Comparison of ENCODE assay signal across 22 mouse cellular contexts in genomic region chr12:119146031-119146430, GRCm38 (mm10).
A peak's percentile ranks its signal among the peaks of the same experiment; 100 is the strongest.
DNase-seq lines count a peak whose midpoint lies in the region; ATAC-seq and TF ChIP-seq lines count a peak whose summit lies in the region.
"Had no signal": no experiment of that assay in that cellular context is flagged by ENCODE, and none has a peak within 500 bp of the region (broad histone marks: within the 10 kb centered on the region; RNA-seq: fewer than 3 reads in every experiment).

No protein-coding gene starts in this region.

- 47% methylated on average over 1 of the region's 1 CpGs for WGBS in lung, embryonic 14.5 days
- 55% methylated on average over 1 of the region's 1 CpGs for WGBS in stomach, embryonic 14.5 days
- 43% methylated on average over 1 of the region's 1 CpGs for WGBS in stomach, postnatal 0 days
- 49% methylated on average over 1 of the region's 1 CpGs for WGBS in stomach, embryonic 15.5 days
- 63% methylated on average over 1 of the region's 1 CpGs for WGBS in stomach, embryonic 16.5 days
- 98% methylated on average over 1 of the region's 1 CpGs for WGBS in thymus, adult 2 months

- H3K36me3 ChIP-seq in lung, embryonic 14.5 days (ENCODE audit: insufficient read depth): no peaks in the 10 kb centered on the region
- no peaks in the 10 kb centered on the region for H3K36me3 ChIP-seq in stomach, embryonic 14.5 days (ENCODE audit: control insufficient read depth, insufficient read depth, low read length)
- H3K36me3 ChIP-seq in stomach, postnatal 0 days (ENCODE audit: control insufficient read depth, insufficient read depth, low read length): no peaks in the 10 kb centered on the region
- no peaks in the 10 kb centered on the region for H3K36me3 ChIP-seq in stomach, embryonic 15.5 days
- H3K36me3 ChIP-seq in stomach, embryonic 16.5 days (ENCODE audit: control insufficient read depth, insufficient read depth, low read length): no peaks in the 10 kb centered on the region
- H3K36me3 ChIP-seq in thymus, adult 2 months (ENCODE audit: control insufficient read depth, insufficient read depth, low read length): no peaks in the 10 kb centered on the region
- H3K36me3 ChIP-seq: G1E had no signal

- H3K27ac ChIP-seq in lung, embryonic 14.5 days (ENCODE audit: low read depth): no peak overlapping the region
- H3K27ac ChIP-seq in stomach, embryonic 14.5 days (ENCODE audit: low read length): no peak overlapping the region
- no peak overlapping the region for H3K27ac ChIP-seq in stomach, postnatal 0 days (replicated peaks)
- H3K27ac ChIP-seq in stomach, embryonic 15.5 days: no peak overlapping the region
- H3K27ac ChIP-seq in stomach, embryonic 16.5 days (ENCODE audit: low read length): no peak overlapping the region
- H3K27ac ChIP-seq in thymus, adult 2 months (ENCODE audit: control insufficient read depth, insufficient read depth, low read length): no peak overlapping the region

- H3K9ac ChIP-seq in lung, embryonic 14.5 days: no peak overlapping the region
- no peak overlapping the region for H3K9ac ChIP-seq in stomach, embryonic 14.5 days (replicated peaks; ENCODE audit: low read depth, low read length)
- H3K9ac ChIP-seq in stomach, postnatal 0 days (ENCODE audit: low read length): no peak overlapping the region
- no peak overlapping the region for H3K9ac ChIP-seq in stomach, embryonic 15.5 days
- no peak overlapping the region for H3K9ac ChIP-seq in stomach, embryonic 16.5 days (ENCODE audit: low read length)

- H3K4me3 ChIP-seq in lung, embryonic 14.5 days (ENCODE audit: low read depth, low read length): no peak overlapping the region
- H3K4me3 ChIP-seq in stomach, embryonic 14.5 days (ENCODE audit: low read depth, low read length): no peak overlapping the region
- no peak overlapping the region for H3K4me3 ChIP-seq in stomach, postnatal 0 days (ENCODE audit: low read depth, low read length)
- no peak overlapping the region for H3K4me3 ChIP-seq in stomach, embryonic 15.5 days (replicated peaks)
- no peak overlapping the region for H3K4me3 ChIP-seq in stomach, embryonic 16.5 days (replicated peaks; ENCODE audit: low read length)
- H3K4me3 ChIP-seq in thymus, adult 2 months (ENCODE audit: control insufficient read depth, insufficient read depth, low read length): no peak overlapping the region

- no peak overlapping the region for H3K4me2 ChIP-seq in lung, embryonic 14.5 days
- no peak overlapping the region for H3K4me2 ChIP-seq in stomach, embryonic 14.5 days (replicated peaks; ENCODE audit: low read depth, low read length)
- H3K4me2 ChIP-seq in stomach, postnatal 0 days (replicated peaks; ENCODE audit: low read depth): no peak overlapping the region
- no peak overlapping the region for H3K4me2 ChIP-seq in stomach, embryonic 15.5 days
- no peak overlapping the region for H3K4me2 ChIP-seq in stomach, embryonic 16.5 days (ENCODE audit: low read depth, low read length)

- no peak for TF ChIP-seq EP300 in stomach, postnatal 0 days (optimal IDR thresholded peaks at IDR 0.05)

- peak; percentile 69; the same call in 1 of the 2 replicates for ATAC-seq in lung, embryonic 14.5 days (ENCODE audit: insufficient read depth)
- ATAC-seq in stomach, embryonic 14.5 days (ENCODE audit: insufficient number of reproducible peaks, insufficient read depth, low FRiP score, low read depth): peak; percentile 61; the same call in 1 of the 2 replicates
- no peak for ATAC-seq in stomach, postnatal 0 days (ENCODE audit: low FRiP score, low TSS enrichment)
- peak; percentile 35; the same call in 1 of the 2 replicates for ATAC-seq in stomach, embryonic 15.5 days (ENCODE audit: insufficient read depth, low FRiP score, low read depth)
- ATAC-seq in stomach, embryonic 16.5 days (ENCODE audit: insufficient read depth, low FRiP score): peak; percentile 87
- ATAC-seq: activated CD4-positive, CD25-positive, alpha-beta regulatory T cell, adult 4 months; CD4-positive, CD25-positive, alpha-beta regulatory T cell, adult 4 months; Patski had no signal

- TF ChIP-seq CTCF in lung, embryonic 14.5 days (IDR thresholded peaks at IDR 0.05; ENCODE audit: low read depth): no peak
- TF ChIP-seq CTCF in stomach, postnatal 0 days (IDR thresholded peaks at IDR 0.05; ENCODE audit: low read depth): no peak
- no peak for TF ChIP-seq CTCF in thymus, adult 2 months (IDR thresholded peaks at IDR 0.05; ENCODE audit: borderline replicate concordance, control insufficient read depth, extremely low read depth, insufficient read depth, low read length, poor library complexity)

- H3K27me3 ChIP-seq in lung, embryonic 14.5 days (ENCODE audit: insufficient read depth, low read length): no peaks in the 10 kb centered on the region
- H3K27me3 ChIP-seq in stomach, embryonic 14.5 days (ENCODE audit: control insufficient read depth, insufficient read depth, low read length): no peaks in the 10 kb centered on the region
- no peaks in the 10 kb centered on the region for H3K27me3 ChIP-seq in stomach, postnatal 0 days (ENCODE audit: control insufficient read depth, insufficient read depth, low read length)
- H3K27me3 ChIP-seq in stomach, embryonic 15.5 days (replicated peaks): no peaks in the 10 kb centered on the region
- no peaks in the 10 kb centered on the region for H3K27me3 ChIP-seq in stomach, embryonic 16.5 days (ENCODE audit: control insufficient read depth, insufficient read depth, low read length)
- no peaks in the 10 kb centered on the region for H3K27me3 ChIP-seq in thymus, adult 2 months (ENCODE audit: control insufficient read depth, insufficient read depth, low read length)
- H3K27me3 ChIP-seq: CH12.LX, Patski had no signal

- TF ChIP-seq POLR2A in thymus, adult 2 months (IDR thresholded peaks at IDR 0.05; ENCODE audit: control insufficient read depth, extremely low read depth, insufficient read depth, low read length, poor library complexity): no peak

- no peak for DNase-seq in lung, embryonic 14.5 days
- DNase-seq in lung, postnatal 10 days: no peak
- no peak for DNase-seq in stomach, postnatal 0 days (ENCODE audit: low spot score)
- no peak for DNase-seq in gastrocnemius, postnatal 4 days (ENCODE audit: low spot score in 2 of 2)
- no peak for DNase-seq in thymus, adult 2 months
- DNase-seq: adrenal gland, adult 2 months; adrenal gland, adult 8-10 months; adrenal gland, postnatal 10 days; adrenal gland, postnatal 14 days; adrenal gland, postnatal 25 days; adrenal gland, postnatal 36 days; B cell, adult 2 months; cerebellum, adult 11 months; cerebellum, adult 11-12 months had no signal

- no peaks in the 10 kb centered on the region for H3K4me1 ChIP-seq in lung, embryonic 14.5 days (ENCODE audit: insufficient read depth)
- H3K4me1 ChIP-seq in stomach, embryonic 14.5 days (ENCODE audit: control insufficient read depth, insufficient read depth, low read length): no peaks in the 10 kb centered on the region
- no peaks in the 10 kb centered on the region for H3K4me1 ChIP-seq in stomach, postnatal 0 days (replicated peaks; ENCODE audit: control insufficient read depth, insufficient read depth)
- H3K4me1 ChIP-seq in stomach, embryonic 15.5 days: no peaks in the 10 kb centered on the region
- H3K4me1 ChIP-seq in stomach, embryonic 16.5 days (ENCODE audit: control insufficient read depth, insufficient read depth, low read length): no peaks in the 10 kb centered on the region
- no peaks in the 10 kb centered on the region for H3K4me1 ChIP-seq in thymus, adult 2 months (replicated peaks; ENCODE audit: control insufficient read depth, insufficient read depth, low read length)

- H3K9me3 ChIP-seq in lung, embryonic 14.5 days (ENCODE audit: low read depth, low read length): no peaks in the 10 kb centered on the region
- H3K9me3 ChIP-seq in stomach, embryonic 14.5 days (ENCODE audit: control insufficient read depth, low read depth, low read length): no peaks in the 10 kb centered on the region
- no peaks in the 10 kb centered on the region for H3K9me3 ChIP-seq in stomach, postnatal 0 days (ENCODE audit: control insufficient read depth, low read length)
- no peaks in the 10 kb centered on the region for H3K9me3 ChIP-seq in stomach, embryonic 15.5 days
- H3K9me3 ChIP-seq in stomach, embryonic 16.5 days (replicated peaks; ENCODE audit: control insufficient read depth, low read length): no peaks in the 10 kb centered on the region
- H3K9me3 ChIP-seq: G1E had no signal
